Mouse (Mus musculus) monocyte, adult 2 months (primary cell): ENCODE results near the gene Asna1.

Experiments
- DNase-seq, 2 experiments: peaks; one replicate each; pipeline ENCODE4 v3.0.0; 2022; ENCODE audit warnings: low spot score in 2 of 2, low read depth in 1 of 2

Asna1 gene

DNA sequence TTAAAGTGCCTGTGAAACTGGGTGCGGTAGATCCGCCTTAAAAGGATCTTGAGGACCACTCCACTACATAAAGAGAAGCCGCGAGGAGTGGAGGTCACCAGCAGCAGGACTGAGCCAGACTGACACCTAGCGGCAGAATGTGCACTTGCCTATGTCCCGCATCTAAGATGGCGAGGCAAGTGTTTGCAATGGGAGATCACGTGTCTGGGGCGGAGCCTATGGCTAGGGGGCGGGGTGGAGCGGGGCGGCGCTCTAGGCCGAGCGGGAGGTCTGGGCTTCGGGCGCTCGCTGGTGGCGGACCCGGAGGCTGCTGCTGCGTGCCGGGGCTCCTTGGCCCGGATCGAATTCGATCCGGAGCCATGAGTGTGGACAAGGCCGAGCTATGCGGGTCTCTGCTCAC is 34.7 kb downstream of the Asna1 start, which contains the start of gene Hook2:
Gene Hook2, plus strand, starts transcription at position 255 of the 400 bp plus-strand sequence.
- DNase-seq, result peak; percentile 91 to 95

DNA sequence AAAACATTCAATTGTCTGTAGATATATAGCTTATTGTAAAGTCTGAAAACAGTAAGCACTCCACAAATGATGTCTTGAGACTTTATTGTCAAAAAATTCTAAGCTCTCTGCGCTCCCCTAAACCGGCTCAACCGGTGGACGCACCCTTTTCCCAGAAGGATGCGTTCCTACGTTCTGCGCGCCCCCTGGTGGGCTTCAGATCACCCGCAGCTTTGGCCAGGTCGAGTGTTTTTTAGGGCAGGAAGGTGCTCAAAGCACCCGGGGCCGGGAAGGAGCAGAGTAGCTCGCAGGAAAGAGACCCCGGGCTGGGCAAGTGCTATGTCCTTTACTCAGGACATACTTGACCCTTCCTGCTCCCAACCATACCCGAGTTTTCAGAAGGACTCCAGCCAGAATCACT is 35.3 kb downstream of the Asna1 start:
- peak; percentile 79 to 91 for DNase-seq

DNA sequence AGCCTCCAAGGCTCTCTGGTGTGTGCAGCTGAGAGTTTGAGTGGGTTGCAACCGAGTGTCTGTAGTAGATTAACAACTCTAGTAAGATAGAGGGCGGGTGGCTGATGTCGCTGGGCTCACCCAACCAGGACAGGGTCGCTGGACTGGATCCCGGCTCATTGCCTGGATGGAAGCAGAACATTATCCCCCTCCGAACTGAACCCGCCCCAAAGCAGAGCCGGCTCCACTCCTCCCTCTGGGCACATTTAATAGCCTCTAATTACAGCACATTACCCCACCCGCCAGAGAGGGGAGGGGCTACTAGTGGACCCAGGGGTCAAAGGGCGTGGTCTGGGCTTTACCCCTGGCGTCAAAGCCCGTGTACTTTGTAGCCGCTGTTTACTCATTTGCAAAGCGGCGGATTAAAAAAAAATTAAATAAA is 35.8 kb downstream of the Asna1 start:
- DNase-seq, result no peak

DNA sequence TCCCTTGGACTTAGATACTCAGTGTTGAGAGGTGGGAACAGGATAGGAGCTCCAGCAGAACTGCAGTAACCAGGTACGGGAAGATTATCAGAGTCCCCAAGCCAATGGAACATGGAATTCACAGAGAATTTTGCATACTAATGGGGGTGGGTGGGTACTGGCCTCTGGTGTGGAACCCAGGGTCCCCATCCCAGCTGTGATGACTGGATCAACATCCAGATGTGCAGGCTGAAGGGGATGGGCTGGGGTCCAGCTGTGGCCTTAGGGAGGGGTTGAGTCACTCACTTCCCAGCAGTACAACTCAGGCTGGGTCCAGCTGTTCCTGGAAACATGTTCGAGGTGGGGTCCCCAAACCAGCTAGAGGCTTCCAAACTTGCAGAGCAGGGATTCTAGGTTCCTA is 37.2 kb downstream of the Asna1 start:
- DNase-seq, result no peak

DNA sequence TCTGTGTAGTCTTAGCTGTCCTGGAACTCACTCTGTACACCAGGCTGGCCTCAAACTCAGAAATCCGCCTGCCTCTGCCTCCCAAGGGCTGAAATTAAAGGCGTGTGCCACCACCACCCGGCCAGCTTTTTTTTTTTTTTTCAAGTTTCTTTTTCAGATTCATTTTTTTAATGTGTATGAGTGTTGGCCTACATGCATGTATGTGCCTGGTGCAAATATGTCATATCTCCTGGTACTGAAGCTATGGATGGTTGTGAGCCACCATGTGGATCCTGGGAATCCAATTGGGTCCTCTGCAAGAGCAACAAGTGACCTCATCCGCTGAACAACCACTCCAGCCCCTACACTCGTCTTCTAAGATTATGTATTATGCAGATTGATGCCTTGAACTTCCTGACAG is 37.7 kb downstream of the Asna1 start:
- DNase-seq, result no peak

DNA sequence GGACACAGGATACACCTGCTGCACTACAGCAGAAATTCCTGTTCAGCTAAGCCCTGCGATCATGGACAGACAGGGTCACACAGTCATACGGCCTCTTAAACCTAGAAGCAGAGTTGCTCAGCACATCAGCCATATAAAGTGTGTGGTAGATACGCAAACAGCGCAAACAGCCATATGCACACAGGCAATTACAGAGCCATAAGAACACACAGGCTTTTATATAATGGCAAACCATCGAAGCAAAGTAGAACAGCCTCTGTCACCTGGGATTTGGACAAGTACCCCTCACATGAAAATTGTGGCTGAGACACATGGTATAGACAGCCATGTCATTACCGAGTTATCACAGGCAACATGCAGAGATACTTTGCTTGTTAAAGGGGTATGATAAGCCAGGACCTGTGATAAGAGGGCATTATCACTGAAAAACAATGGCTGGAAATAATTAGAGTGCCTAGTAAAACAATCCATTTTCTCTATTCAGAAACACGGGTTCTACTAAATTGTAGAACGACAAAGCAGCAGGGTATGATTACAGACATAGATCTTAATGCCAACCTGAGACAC is 38.6 kb downstream of the Asna1 start:
- DNase-seq, result no peak

DNA sequence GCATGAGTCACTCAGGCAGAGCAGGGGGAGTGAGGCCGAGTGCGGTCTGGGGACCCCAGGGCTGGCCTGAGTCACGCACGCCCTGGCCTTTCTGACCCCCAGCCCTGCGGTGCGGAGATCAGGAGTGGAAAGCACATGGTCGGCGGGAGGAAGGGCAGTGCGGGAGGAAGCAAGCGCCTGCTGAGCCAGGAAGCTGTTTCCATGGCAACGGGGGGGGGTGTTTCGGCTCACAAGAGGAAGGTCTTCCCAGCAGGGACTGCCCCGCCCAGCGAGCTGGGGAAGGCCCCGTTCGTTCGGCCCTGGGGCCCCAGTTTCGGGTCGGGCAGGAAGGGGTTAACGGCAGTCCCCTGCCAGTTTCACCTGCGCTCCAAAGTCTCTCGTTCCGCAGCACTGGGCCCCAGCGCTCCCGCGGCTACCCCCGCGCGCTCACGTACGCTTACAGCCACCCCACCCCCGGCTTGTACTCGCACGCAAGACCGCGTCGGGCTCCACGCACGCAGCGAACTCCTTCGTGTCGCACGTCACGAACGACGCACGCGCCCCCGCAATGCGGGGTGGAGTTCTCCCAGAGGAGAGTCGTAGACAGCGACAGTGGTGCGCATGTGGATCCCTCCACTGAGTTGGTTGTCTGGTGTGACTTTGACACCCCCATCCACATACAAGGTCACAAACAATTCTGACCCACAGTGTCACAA is 39.2 kb downstream of the Asna1 start:
- peak; percentile 83 to 94 for DNase-seq

DNA sequence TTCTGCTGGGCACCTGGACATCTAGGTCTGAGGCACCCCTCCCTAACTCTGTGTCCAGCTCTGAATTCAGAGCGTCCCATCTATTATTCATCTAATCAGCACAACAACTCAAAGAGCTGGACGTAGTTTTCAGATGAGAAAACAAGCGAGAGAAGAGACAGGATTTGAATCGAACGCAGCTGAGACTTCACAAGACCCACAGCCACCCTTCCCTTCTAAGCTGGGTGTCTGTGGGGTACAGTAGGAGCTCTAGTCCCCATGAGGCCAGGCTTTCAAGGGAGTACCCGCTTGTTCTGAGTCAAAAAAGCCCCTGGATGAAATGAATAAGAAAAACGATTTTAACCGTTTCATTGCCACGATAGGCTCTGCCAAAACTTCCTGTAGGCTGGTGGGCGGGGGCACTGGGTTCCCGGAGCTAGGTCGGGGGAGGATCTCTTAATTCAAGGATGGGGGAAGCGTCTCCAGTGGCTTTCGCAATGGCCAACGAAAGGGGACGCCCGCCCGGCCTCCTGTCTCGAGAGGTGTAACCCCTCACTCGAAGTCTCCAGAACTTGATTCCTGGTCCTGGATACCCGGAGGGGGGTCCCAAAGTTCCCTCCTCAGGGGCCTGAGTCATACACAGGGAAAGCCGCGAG is 39.9 kb downstream of the Asna1 start:
- peak in 1 of 2 experiments; percentile 54 for DNase-seq

DNA sequence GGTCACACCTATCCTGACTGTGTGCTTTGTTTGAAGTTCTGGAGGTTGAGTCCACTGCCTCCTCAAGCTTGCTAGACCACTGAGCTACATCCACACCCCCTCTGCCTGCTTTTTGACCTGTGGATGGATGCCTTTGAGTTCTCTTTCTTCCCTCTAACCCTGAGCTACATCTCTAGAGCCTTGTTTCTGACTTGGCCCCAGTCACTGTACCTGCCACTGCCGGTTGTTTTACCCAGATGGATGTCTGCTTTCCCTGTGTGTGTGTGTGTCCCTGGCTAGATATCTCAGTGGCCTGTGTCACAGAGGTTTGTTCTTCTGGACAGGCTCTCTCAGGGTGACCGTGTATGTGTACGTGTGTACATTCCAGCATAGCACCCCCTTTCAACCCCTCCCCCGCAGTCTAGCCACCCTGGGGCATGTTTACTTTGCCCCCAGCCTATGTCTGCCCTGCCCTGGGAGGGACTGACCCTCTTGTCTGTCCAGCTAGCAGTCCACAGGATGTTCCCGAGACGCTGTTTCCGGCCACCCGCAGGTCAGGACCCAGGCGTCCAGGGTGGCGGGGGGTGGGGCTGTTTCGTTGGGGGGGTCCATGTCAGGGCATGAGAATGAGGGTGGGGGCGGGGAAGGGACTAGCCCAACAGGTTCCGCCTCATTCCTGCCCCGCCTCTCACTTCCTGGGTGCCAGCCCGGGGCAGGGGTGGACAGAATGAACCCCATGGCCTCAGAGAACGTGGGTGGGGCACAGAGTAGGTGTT is 40.6 kb downstream of the Asna1 start:
- no peak for DNase-seq

DNA sequence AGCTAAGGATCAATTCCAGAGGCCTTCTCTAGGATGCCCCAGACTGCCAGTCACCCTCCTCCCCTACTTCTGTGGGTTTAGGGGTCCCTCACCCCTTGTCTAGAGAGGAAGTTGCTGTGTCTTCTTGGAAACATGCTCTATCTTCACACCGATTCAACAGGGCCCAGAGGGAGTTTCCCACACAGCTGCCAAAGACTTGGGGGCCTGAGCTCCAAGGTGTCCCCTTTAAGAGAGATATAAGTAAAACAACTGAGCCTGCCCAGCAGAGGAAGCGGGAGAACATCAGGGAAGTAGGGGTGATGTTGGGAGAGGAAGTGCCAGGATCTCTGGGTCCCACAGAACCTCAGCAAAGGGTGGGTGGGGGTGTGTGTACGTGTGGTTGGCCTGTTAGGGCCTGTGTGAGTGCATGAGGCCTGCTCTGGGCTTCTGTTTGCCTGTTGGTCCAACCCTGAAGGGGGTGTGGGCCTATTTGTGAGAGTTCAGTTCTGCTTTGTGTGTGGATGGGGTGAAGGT is 42.5 kb downstream of the Asna1 start:
- peak in 1 of 2 experiments; percentile 62 for DNase-seq

DNA sequence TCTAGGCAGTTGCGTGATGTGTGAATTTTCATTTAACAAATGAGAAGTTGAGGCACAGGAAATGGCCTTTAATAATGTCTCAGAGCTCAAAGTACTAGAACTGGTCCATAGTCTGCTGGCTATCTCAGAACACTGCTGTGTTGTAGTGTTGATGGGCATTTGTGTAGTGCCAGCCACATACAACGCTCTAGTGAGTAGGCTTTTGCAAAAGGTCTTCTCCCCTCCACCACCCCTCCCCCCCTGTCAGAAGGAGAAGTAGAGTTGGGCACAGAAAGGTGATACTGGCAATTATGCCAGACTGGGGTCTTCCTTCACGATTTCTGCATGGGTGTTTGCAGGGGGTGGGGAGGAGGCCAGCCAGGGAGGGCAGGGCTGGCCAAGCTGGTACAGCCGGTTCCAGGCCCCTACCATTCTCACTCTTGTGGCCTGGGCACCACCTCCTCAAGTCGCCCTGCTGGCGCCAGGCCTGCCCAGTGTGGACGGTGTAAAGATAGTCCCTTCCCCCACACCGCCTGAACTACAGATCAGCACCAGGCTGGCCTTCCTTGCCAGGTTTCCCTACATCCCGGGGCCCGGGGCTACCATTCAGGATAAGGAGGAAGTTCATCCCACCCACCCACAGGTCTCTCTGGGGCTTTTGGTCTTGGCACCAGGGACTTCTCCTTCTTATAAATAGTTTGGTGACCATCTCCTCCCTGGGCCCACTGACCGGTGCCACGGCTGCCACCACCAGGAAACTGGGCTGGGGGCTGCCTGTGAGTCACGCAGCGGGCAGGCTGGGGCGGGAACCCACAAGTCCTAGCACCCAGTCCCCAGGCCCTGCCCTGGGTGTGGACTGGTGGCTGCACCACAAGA is 43.2 kb downstream of the Asna1 start:
- peak in 1 of 2 experiments; percentile 54 for DNase-seq

DNA sequence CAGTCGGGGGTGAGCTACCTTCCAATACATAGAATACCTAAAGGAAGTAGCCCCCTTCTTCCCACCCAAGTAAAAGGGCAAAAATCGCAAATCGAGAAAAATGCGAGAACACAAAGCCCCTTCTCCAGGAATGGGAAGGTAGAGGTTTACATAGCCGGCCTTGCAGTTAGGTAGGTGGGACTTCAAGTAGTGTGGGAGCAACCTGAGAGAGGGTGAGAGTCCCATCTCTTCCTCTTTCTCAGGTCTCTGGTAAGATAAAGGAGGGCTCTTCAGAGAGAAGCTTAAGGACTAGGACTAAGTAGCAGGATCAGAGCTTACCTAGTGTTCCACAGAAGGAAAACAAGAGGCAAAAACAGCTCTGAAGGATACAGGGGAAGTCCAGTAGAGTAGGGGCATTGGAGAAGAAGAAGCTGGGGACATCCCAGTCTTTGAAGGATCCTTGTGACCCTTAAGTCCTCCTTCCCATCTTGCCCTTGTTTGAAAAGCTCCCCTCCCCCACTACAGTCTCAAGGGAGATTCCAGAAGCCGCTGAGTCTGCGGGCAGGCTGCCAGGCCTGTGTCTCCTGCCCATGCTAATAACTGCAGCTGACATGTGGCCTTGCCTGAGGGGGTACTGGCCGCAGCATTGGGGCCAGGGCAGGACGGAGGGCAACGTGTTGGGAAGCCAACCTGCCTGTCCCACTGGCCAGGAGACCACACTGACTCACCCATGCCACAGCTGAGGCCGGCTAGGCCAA is 44.3 kb downstream of the Asna1 start:
- peak in 1 of 2 experiments; percentile 86 for DNase-seq

DNA sequence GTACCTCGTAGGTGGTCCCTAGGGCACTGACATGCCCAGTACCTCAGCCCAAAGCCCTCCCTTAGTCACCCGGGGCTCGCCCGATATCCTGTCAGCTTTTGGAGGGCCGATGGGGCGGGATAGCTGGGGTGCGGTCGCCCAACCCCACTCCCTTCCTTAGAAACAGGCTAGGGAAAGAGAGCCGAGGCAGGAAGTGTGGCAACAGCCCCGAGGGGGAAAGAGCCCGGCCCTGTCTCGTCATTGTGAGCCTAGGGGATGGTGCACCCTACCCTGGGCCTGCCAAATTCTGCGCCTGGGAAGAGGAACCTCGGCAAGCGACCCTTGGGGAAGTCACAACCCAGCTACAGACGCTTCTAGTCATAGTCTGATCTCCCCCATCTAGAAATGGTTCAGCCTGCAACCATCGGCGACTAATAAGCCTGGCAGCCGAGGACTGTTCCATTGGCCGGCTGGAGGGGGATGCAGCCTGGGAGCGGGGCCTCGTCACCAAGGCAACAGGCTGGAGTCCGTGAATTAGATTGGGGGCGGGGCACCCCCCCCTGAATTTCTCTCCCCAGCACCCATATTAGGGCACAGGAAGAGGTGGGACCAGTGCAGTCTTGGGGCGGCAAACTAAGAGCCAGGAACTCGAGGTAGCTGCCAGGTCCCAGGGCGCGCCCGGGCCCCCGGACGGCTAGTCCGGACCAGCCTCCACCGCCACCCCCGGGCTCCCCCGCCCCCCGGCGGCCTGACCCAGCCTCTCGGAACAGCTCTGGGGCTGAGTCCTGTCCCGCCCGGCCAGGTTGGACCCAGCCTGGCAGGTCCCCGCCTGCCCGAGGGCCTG is 45.3 kb downstream of the Asna1 start:
- DNase-seq, result peak; percentile 97 to 99

DNA sequence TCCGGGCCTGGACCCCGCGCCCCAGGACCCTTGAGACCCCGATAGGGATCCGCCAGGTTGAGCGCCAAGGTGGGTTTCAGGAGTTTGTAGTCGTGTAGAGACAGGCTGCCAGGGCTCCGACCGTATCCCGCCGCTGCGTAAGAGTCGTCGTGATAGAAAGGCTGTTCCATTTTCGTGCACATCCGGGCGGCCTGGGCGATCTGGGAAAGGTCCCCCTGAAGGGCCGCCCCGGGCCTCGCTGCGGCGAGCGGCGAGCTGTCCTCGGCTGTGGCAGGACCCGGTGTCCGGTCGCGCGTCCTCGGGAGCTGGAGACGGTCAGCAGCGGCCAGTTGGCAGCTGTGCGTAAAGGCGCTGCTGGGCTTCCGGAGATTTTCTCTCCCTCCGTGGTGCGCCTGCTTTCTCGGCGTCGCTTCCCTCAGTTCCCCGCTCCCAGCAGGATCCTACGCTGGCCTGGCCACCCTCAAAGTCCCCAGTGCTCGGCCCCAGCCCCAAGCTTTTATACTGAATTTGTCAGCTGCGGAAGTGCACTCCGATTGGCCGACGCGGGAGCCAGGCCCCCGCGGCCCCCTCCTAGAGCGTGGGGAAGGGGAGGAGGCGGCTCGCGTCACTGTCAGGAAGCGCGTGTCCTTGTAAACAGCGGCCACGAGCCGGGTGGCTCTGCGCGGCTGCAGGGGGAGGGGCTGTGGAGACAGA is 46.7 kb downstream of the Asna1 start, which contains the start of gene Junb:
Gene Junb, minus strand, starts transcription at position 471 of the 693 bp plus-strand sequence.
- peak; percentile 95 to 99 for DNase-seq

DNA sequence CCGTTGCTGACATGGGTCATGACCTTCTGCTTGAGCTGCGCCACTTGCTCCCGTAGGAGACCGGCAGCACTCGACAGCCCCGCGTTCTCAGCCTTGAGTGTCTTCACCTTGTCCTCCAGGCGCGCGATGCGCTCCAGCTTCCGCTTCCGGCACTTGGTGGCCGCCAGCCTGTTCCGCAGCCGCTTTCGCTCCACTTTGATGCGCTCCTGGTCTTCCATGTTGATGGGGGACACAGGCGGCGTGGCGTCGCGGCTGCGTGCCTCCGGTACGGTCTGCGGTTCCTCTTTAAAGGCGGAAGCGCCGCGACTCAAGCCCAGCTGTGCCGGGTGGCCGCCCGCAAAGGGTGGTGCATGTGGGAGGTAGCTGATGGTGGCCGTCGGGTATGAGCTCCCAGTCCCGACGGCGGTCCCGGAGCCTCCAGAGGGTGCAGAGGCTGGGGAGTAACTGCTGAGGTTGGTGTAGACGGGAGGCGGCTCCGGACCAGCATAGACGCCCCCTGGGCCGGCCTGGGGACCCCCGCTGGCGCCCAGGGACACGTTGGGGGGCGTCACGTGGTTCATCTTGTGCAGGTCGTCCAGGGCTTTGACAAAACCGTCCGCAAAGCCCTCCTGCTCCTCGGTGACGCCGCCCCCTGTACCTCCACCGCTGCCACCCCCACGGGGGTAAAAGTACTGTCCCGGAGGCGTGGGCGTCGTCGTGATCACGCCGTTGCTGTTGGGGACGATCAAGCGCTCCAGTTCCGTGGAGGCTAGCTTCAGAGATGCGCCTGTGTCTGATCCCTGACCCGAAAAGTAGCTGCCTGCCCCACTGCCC is 47.4 kb downstream of the Asna1 start:
- DNase-seq, result peak in 1 of 2 experiments; percentile 73

DNA sequence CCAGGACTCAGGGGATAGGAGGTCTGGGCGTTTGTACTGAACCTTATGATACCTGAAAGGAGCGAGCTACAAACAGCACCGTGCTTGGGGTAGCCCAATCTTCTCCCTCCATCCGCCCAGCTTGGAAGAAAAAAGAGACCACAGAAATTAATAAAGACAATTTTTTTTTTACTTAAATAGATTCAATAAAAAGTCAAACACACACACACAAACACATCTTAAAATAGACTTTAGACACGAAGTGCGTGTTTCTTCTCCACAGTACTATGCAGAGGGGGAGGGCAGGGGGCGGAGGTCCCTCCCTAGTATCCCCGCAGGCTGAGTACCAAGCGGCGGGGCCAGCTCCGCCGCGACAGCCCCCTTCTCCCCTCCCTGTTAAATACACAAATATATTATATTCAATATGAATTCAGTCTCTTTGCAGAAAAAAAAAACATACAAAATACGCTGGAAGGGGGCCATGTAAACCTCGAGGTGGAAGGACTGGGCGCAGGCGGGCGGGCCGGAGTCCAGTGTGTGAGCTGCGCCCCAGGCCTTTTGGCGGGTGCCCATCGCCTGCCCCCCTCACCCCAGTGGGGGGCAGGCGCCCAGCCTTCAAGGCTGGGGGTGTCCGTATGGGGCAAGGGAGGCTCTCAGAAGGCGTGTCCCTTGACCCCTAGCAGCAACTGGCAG is 48.2 kb downstream of the Asna1 start:
- no peak for DNase-seq
